Mouse (Mus musculus) heart, adult 2 months (tissue): ENCODE data around the gene Plekhm3. TPM values are rescaled to one million over a fixed set of nuclear protein-coding genes. Genes with fewer than 3 reads are reported as not detected.

Source experiments
- DNase-seq, 2 experiments: peaks; one replicate each; pipeline ENCODE4 v3.0.0; 2021
- H3K27ac ChIP-seq: fragments of 200-600 bp; 2 replicates; pipeline ENCODE4 v1.8.1; 2022
- H3K27me3 ChIP-seq: fragments of 200-500 bp; 2 replicates; pipeline ENCODE4 v1.6.1; 2012; ENCODE audit warnings: mild to moderate bottlenecking, low read length, inconsistent platforms, mixed read lengths; ENCODE audit not compliant: control insufficient read depth, insufficient read depth
- H3K36me3 ChIP-seq: fragments of 200-500 bp; 2 replicates; pipeline ENCODE4 v1.6.1; 2012; ENCODE audit warnings: low read length, inconsistent platforms; ENCODE audit not compliant: control insufficient read depth, insufficient read depth
- H3K4me1 ChIP-seq: fragments of 200-500 bp; 2 replicates; pipeline ENCODE4 v1.6.1; 2011; ENCODE audit warnings: low read length; ENCODE audit not compliant: control insufficient read depth, insufficient read depth
- H3K4me3 ChIP-seq: fragments of 200-600 bp; 2 replicates; pipeline ENCODE4 v1.8.1; 2022
- H3K79me2 ChIP-seq: fragments of 200-500 bp; replicated peaks from 2 replicates; pipeline ENCODE4 v1.6.1; 2012; ENCODE audit warnings: mild to moderate bottlenecking, inconsistent platforms, low read length, moderate library complexity, mixed read lengths; ENCODE audit not compliant: control insufficient read depth, insufficient read depth
- H3K9ac ChIP-seq: fragments of 200-500 bp; 2 replicates; pipeline ENCODE4 v1.6.1; 2012; ENCODE audit warnings: low read depth, mild to moderate bottlenecking, control low read depth, inconsistent platforms, low read length, mixed read lengths
- CTCF ChIP-seq: fragments of 200-600 bp; IDR thresholded peaks from 2 replicates; pipeline ENCODE4 v1.8.1; 2022; ENCODE audit warnings: antibody characterized with exemption, mild to moderate bottlenecking, moderate library complexity
- EP300 ChIP-seq: fragments of 200-500 bp; IDR thresholded peaks from 2 replicates; pipeline ENCODE4 v1.6.1; 2011; ENCODE audit warnings: low read depth, low read length, control low read depth; ENCODE audit not compliant: insufficient read depth
- POLR2A ChIP-seq: fragments of 200-500 bp; IDR thresholded peaks from 2 replicates; pipeline ENCODE4 v1.6.1; 2011; ENCODE audit warnings: mild to moderate bottlenecking, low read depth, low read length, control low read depth; ENCODE audit not compliant: insufficient read depth
- WGBS: fragments of 180-500 bp; shearing (Covaris S2); methylation state at CpG from one replicate; pipeline ENCODE4 v1.1.7; 2018; 5-methylcytosine and 5-hydroxymethylcytosine counted together
- intact Hi-C: fragments of 180-260 bp; cut with DNase I; formaldehyde crosslinking; loops from one replicate; pipeline ENCODE4 v1.15.1; 2025
- polyA plus RNA-seq: library from polyadenylated mRNA; depleted of rRNA; stranded (reverse); fragments of >200 nt; gene quantifications from 2 replicates; pipeline ENCODE4 v1.2.3, GENCODE M21; 2012
- total RNA-seq, 2 experiments: library from RNA; stranded (reverse); gene quantifications; 2 replicates each; pipeline ENCODE4 v1.2.3; 2021

Gene Plekhm3
- total and polyA plus RNA-seq, 3 experiments: 3.3 to 6.9 (median 6.8) TPM

GRCm38 (mm10) chr1:64844978-64845377, 111.6 kb downstream of the Plekhm3 start:
- Histone ChIP-seq H3K4me3 (no peak overlapping the region), H3K27ac (no peak overlapping the region), H3K79me2 (no peaks in the 10 kb centered on the region), H3K27me3 (no peaks in the 10 kb centered on the region), H3K4me1 (no peaks in the 10 kb centered on the region), H3K9ac (no peak overlapping the region), H3K36me3 (no peaks in the 10 kb centered on the region)
- WGBS: 80% methylated on average over 3 of the region's 3 CpGs
- no peak for TF ChIP-seq EP300
- no peak for TF ChIP-seq CTCF
- TF ChIP-seq POLR2A: no peak
- intact Hi-C loops: no loop called here
- no peak for DNase-seq

- no peak for TF ChIP-seq CTCF
- TF ChIP-seq POLR2A: no peak
- TF ChIP-seq EP300: no peak
- H3K9ac ChIP-seq: no peak overlapping the region
- WGBS: 65% methylated on average over 3 of the region's 3 CpGs
Measured at GRCm38 (mm10) chr1:64843900-64844616, 112.6 kb downstream of the Plekhm3 start.

GRCm38 (mm10) chr1:64840930-64841329, 115.7 kb downstream of the Plekhm3 start:
- intact Hi-C loops: no loop called here
- WGBS: 19% methylated on average over 1 of the region's 1 CpGs
- TF ChIP-seq POLR2A: no peak
- TF ChIP-seq CTCF: no peak
- TF ChIP-seq EP300: no peak
- Histone ChIP-seq H3K9ac (no peak overlapping the region), H3K79me2 (no peaks in the 10 kb centered on the region), H3K36me3 (peaks cover 3% of the 10 kb centered on the region), H3K4me3 (no peak overlapping the region), H3K27ac (no peak overlapping the region), H3K27me3 (no peaks in the 10 kb centered on the region), H3K4me1 (no peaks in the 10 kb centered on the region; the same call in 1 of the 2 replicates)
- no peak for DNase-seq

More at GRCm38 (mm10) chr1:64843900-64844616, 112.6 kb downstream of the Plekhm3 start:
- Histone ChIP-seq H3K36me3 (peaks cover 3% of the 10 kb centered on the region), H3K4me3 (no peak overlapping the region), H3K4me1 (no peaks in the 10 kb centered on the region), H3K79me2 (no peaks in the 10 kb centered on the region), H3K27ac (no peak overlapping the region), H3K27me3 (no peaks in the 10 kb centered on the region)
- no peak for DNase-seq
- intact Hi-C loops: no loop called here

- no peak for DNase-seq
- no peak for TF ChIP-seq CTCF
- no peak for TF ChIP-seq EP300
- no peak for TF ChIP-seq POLR2A
- H3K27ac ChIP-seq: no peak overlapping the region
Measured at GRCm38 (mm10) chr1:64836584-64836983, 120.0 kb downstream of the Plekhm3 start.

GRCm38 (mm10) chr1:64836114-64836513, 120.5 kb downstream of the Plekhm3 start:
- Histone ChIP-seq H3K36me3 (peaks cover 3% of the 10 kb centered on the region), H3K9ac (no peak overlapping the region), H3K27ac (no peak overlapping the region), H3K4me3 (no peak overlapping the region), H3K4me1 (no peaks in the 10 kb centered on the region; the same call in 1 of the 2 replicates), H3K27me3 (no peaks in the 10 kb centered on the region), H3K79me2 (no peaks in the 10 kb centered on the region)
- no peak for DNase-seq
- TF ChIP-seq POLR2A: no peak
- no peak for TF ChIP-seq EP300
- TF ChIP-seq CTCF: no peak
- intact Hi-C loops: no loop called here
- WGBS: 76% methylated on average over 3 of the region's 3 CpGs

More at GRCm38 (mm10) chr1:64836584-64836983, 120.0 kb downstream of the Plekhm3 start:
- Histone ChIP-seq H3K27me3 (no peaks in the 10 kb centered on the region), H3K4me3 (no peak overlapping the region), H3K36me3 (peaks cover 3% of the 10 kb centered on the region), H3K4me1 (no peaks in the 10 kb centered on the region; the same call in 1 of the 2 replicates), H3K9ac (no peak overlapping the region), H3K79me2 (no peaks in the 10 kb centered on the region)
- intact Hi-C loops: no loop called here
- WGBS: 88% methylated on average over 5 of the region's 5 CpGs

GRCm38 (mm10) chr1:64831552-64831951, 125.1 kb downstream of the Plekhm3 start:
- Histone ChIP-seq H3K36me3 (no peaks in the 10 kb centered on the region), H3K79me2 (no peaks in the 10 kb centered on the region), H3K9ac (no peak overlapping the region), H3K4me1 (no peaks in the 10 kb centered on the region; the same call in 1 of the 2 replicates), H3K27me3 (no peaks in the 10 kb centered on the region), H3K4me3 (no peak overlapping the region), H3K27ac (no peak overlapping the region)
- DNase-seq: no peak
- TF ChIP-seq EP300 (no peak), POLR2A (no peak), CTCF (no peak)
- 59% methylated on average over 2 of the region's 2 CpGs for WGBS
- intact Hi-C loops: no loop called here
